ENCODE assay signal across 17 mouse cellular contexts in genomic region chr2:5215252-5215815, GRCm38 (mm10).
"Had no signal": no experiment of that assay in that cellular context is flagged by ENCODE, and none has a peak within 500 bp of the region (broad histone marks: within the 10 kb centered on the region; RNA-seq: fewer than 3 reads in every experiment).

No protein-coding gene starts in this region.

- H3K36me3 ChIP-seq: midbrain, embryonic 10.5 days; midbrain, embryonic 12.5 days; neural tube, embryonic 13.5 days; neural tube, embryonic 15.5 days had no signal

- H3K27ac ChIP-seq: midbrain, embryonic 10.5 days; midbrain, embryonic 12.5 days; neural tube, embryonic 13.5 days; neural tube, embryonic 15.5 days had no signal

- H3K4me3 ChIP-seq: midbrain, embryonic 10.5 days; midbrain, embryonic 12.5 days; myocyte; neural tube, embryonic 13.5 days; neural tube, embryonic 15.5 days had no signal

- H3K4me1 ChIP-seq: midbrain, embryonic 10.5 days; midbrain, embryonic 12.5 days; neural tube, embryonic 13.5 days; neural tube, embryonic 15.5 days had no signal

- H3K9ac ChIP-seq: lung, embryonic 14.5 days; midbrain, embryonic 12.5 days; neural tube, embryonic 13.5 days; neural tube, embryonic 15.5 days had no signal

- H3K27me3 ChIP-seq: midbrain, embryonic 12.5 days; neural tube, embryonic 13.5 days; neural tube, embryonic 15.5 days had no signal

- H3K4me2 ChIP-seq: lung, embryonic 14.5 days; midbrain, embryonic 12.5 days; neural tube, embryonic 13.5 days; neural tube, embryonic 15.5 days had no signal

- DNase-seq: lung, embryonic 14.5 days; lung, postnatal 4 days; midbrain, embryonic 14.5 days; retina, postnatal 1 day; right cerebral cortex, adult 18-20 months; right cerebral cortex, postnatal 25 days; right cerebral cortex, postnatal 4 days; spleen, adult 18-20 months; thymus, adult 18-20 months; thymus, postnatal 14 days; thymus, postnatal 36 days had no signal

- ATAC-seq: midbrain, embryonic 16.5 days had no signal

- H3K9me3 ChIP-seq: midbrain, embryonic 10.5 days; midbrain, embryonic 12.5 days; neural tube, embryonic 13.5 days; neural tube, embryonic 15.5 days had no signal
